Mouse (Mus musculus) embryonic facial prominence, embryonic 11.5 days (tissue): ENCODE results near the gene Thyn1. TPM values are rescaled to one million over a fixed set of nuclear protein-coding genes. Genes with fewer than 3 reads are reported as not detected.

Source experiments
- ATAC-seq: fragments of 200-750 bp; cut with Nextera tagmentation; replicated peaks from 2 replicates; pipeline ENCODE4 v1.8.0; 2017; ENCODE audit warnings: low read depth; ENCODE audit not compliant: insufficient number of reproducible peaks, low FRiP score, low TSS enrichment
- DNase-seq: peaks from one replicate; pipeline ENCODE4 v3.0.0-alpha.2; 2015; ENCODE audit warnings: low spot score
- H3K27ac ChIP-seq: fragments of 300-500 bp; sonication (generic); replicated peaks from 2 replicates; pipeline ENCODE4 v1.5.1; 2014; ENCODE audit warnings: mild to moderate bottlenecking, low read depth, low read length, control low read depth
- H3K27me3 ChIP-seq: fragments of 300-500 bp; sonication (generic); 2 replicates; pipeline ENCODE4 v1.6.1; 2014; ENCODE audit warnings: mild to moderate bottlenecking, low read length, moderate library complexity, mixed read lengths; ENCODE audit not compliant: control insufficient read depth, insufficient read depth
- H3K36me3 ChIP-seq: fragments of 300-500 bp; sonication (generic); replicated peaks from 2 replicates; pipeline ENCODE4 v1.6.1; 2014; ENCODE audit warnings: low read depth, mild to moderate bottlenecking, low read length, moderate library complexity, mixed read lengths; ENCODE audit not compliant: control insufficient read depth, insufficient read depth
- H3K4me1 ChIP-seq: fragments of 300-500 bp; sonication (generic); 2 replicates; pipeline ENCODE4 v1.6.1; 2014; ENCODE audit warnings: low read length, mixed read lengths; ENCODE audit not compliant: control insufficient read depth, insufficient read depth
- H3K4me2 ChIP-seq: fragments of 300-500 bp; sonication (generic); 2 replicates; pipeline ENCODE4 v1.6.1; 2014; ENCODE audit warnings: low read depth, mild to moderate bottlenecking, control low read depth, low read length, moderate library complexity
- H3K4me3 ChIP-seq: fragments of 300-500 bp; sonication (generic); 2 replicates; pipeline ENCODE4 v1.5.1; 2014; ENCODE audit warnings: low read depth, low read length, control low read depth
- H3K9ac ChIP-seq: fragments of 300-500 bp; sonication (generic); replicated peaks from 2 replicates; pipeline ENCODE4 v1.6.1; 2014; ENCODE audit warnings: mild to moderate bottlenecking, control low read depth, low read length
- H3K9me3 ChIP-seq: fragments of 300-500 bp; sonication (generic); replicated peaks from 2 replicates; pipeline ENCODE4 v1.6.1; 2016; ENCODE audit warnings: mild to moderate bottlenecking, low read length, inconsistent platforms, mixed read lengths; ENCODE audit not compliant: control insufficient read depth
- WGBS: fragments of 180-500 bp; shearing (Covaris S2); extraction: QIAGEN DNeasy Blood & Tissue Kit; methylation state at CpG from one replicate; pipeline ENCODE4 v1.1.7; 2014; 5-methylcytosine and 5-hydroxymethylcytosine counted together
- polyA plus RNA-seq: library from polyadenylated mRNA; unstranded; fragments of >200 nt; fragmentation: Nextera tagmentation; extraction: Ambion mirVana; gene quantifications from 2 replicates; pipeline ENCODE4 v1.2.1, GENCODE M21; 2014

Gene Thyn1
- polyA plus RNA-seq, 1 experiment from 2014 or later, result 186 TPM

- DNase-seq, result no peak
- Histone ChIP-seq H3K4me2 (no peak overlapping the region), H3K9ac (no peak overlapping the region), H3K27ac (no peak overlapping the region), H3K4me3 (no peak overlapping the region), H3K4me1 (no peaks in the 10 kb centered on the region), H3K36me3 (peaks cover 2% of the 10 kb centered on the region; the same call in 1 of the 2 replicates), H3K9me3 (no peaks in the 10 kb centered on the region), H3K27me3 (no peaks in the 10 kb centered on the region)
- ATAC-seq, result no peak
- 79% methylated on average over 3 of the region's 3 CpGs for WGBS
These were observed 5.6 kb upstream of the Thyn1 start for GRCm38 (mm10) chr9:26993900-26994299.

GRCm38 (mm10) chr9:26997062-26997461 lies 2.4 kb upstream of the Thyn1 start:
- no peak overlapping the region for H3K9ac ChIP-seq
- no peaks in the 10 kb centered on the region for H3K9me3 ChIP-seq
- H3K4me3 ChIP-seq, result no peak overlapping the region
- WGBS, result 90% methylated on average over 3 of the region's 3 CpGs
- H3K4me2 ChIP-seq, result no peak overlapping the region
- no peak for DNase-seq
- H3K4me1 ChIP-seq, result no peaks in the 10 kb centered on the region; the same call in 1 of the 2 replicates
- no peak for ATAC-seq
- no peaks in the 10 kb centered on the region for H3K27me3 ChIP-seq
- no peaks in the 10 kb centered on the region for H3K36me3 ChIP-seq
- H3K27ac ChIP-seq, result no peak overlapping the region

GRCm38 (mm10) chr9:26997501-26997900 lies 2.0 kb upstream of the Thyn1 start:
- no peaks in the 10 kb centered on the region for H3K36me3 ChIP-seq
- H3K4me1 ChIP-seq, result no peaks in the 10 kb centered on the region; the same call in 1 of the 2 replicates
- no peak overlapping the region for H3K9ac ChIP-seq
- H3K27me3 ChIP-seq, result no peaks in the 10 kb centered on the region
- DNase-seq (no peak), ATAC-seq (no peak)
- H3K9me3 ChIP-seq, result no peaks in the 10 kb centered on the region
- H3K4me2 ChIP-seq, result no peak overlapping the region
- 91% methylated on average over 2 of the region's 2 CpGs for WGBS
- no peak overlapping the region for H3K4me3 ChIP-seq
- H3K27ac ChIP-seq, result no peak overlapping the region

- 0 out of 2 replicates have a peak overlapping the region, but pooled peaks have one; percentile 44 for H3K27ac ChIP-seq
- 5% methylated on average over 29 of the region's 29 CpGs for WGBS
- DNase-seq, result no peak
These were observed 645 bp upstream of the Thyn1 start for GRCm38 (mm10) chr9:26998669-26999460.

GRCm38 (mm10) chr9:27005231-27005630 lies 5.7 kb downstream of the Thyn1 start:
- WGBS, result 95% methylated on average over 3 of the region's 3 CpGs
- H3K4me1 ChIP-seq, result no peaks in the 10 kb centered on the region; the same call in 1 of the 2 replicates
- H3K4me2 ChIP-seq, result no peak overlapping the region
- H3K36me3 ChIP-seq, result no peaks in the 10 kb centered on the region
- H3K27ac ChIP-seq, result no peak overlapping the region
- H3K27me3 ChIP-seq, result no peaks in the 10 kb centered on the region
- no peaks in the 10 kb centered on the region for H3K9me3 ChIP-seq
- ATAC-seq, result no peak
- H3K4me3 ChIP-seq, result no peak overlapping the region
- DNase-seq, result no peak
- H3K9ac ChIP-seq, result no peak overlapping the region

More at GRCm38 (mm10) chr9:26998669-26999460, 645 bp upstream of the Thyn1 start:
- H3K4me3 ChIP-seq, result peak overlapping the region; percentile 71
- H3K27me3 ChIP-seq, result no peaks in the 10 kb centered on the region
- peak; percentile 72 for ATAC-seq
- H3K9ac ChIP-seq, result peak overlapping the region; percentile 84
- no peaks in the 10 kb centered on the region; the same call in 1 of the 2 replicates for H3K4me1 ChIP-seq
- H3K36me3 ChIP-seq, result no peaks in the 10 kb centered on the region
- peak overlapping the region; percentile 45 for H3K4me2 ChIP-seq
- no peaks in the 10 kb centered on the region for H3K9me3 ChIP-seq

- Histone ChIP-seq H3K36me3 (no peaks in the 10 kb centered on the region), H3K27me3 (no peaks in the 10 kb centered on the region), H3K4me1 (no peaks in the 10 kb centered on the region), H3K9me3 (no peaks in the 10 kb centered on the region), H3K27ac (no peak overlapping the region), H3K9ac (no peak overlapping the region), H3K4me2 (no peak overlapping the region), H3K4me3 (no peak overlapping the region)
- WGBS, result 85% methylated on average over 1 of the region's 1 CpGs
- ATAC-seq (no peak), DNase-seq (no peak)
These were observed 6.4 kb downstream of the Thyn1 start for GRCm38 (mm10) chr9:27005933-27006332.

GRCm38 (mm10) chr9:27006866-27007265 lies 7.4 kb downstream of the Thyn1 start:
- ATAC-seq, result no peak
- WGBS, result 90% methylated on average over 5 of the region's 5 CpGs
- no peaks in the 10 kb centered on the region for H3K36me3 ChIP-seq
- H3K9ac ChIP-seq, result no peak overlapping the region
- no peak overlapping the region for H3K4me3 ChIP-seq
- H3K4me1 ChIP-seq, result no peaks in the 10 kb centered on the region
- no peaks in the 10 kb centered on the region for H3K9me3 ChIP-seq
- H3K27me3 ChIP-seq, result no peaks in the 10 kb centered on the region
- no peak for DNase-seq
- H3K27ac ChIP-seq, result no peak overlapping the region
- H3K4me2 ChIP-seq, result no peak overlapping the region

- Histone ChIP-seq H3K27me3 (no peaks in the 10 kb centered on the region), H3K9ac (no peak overlapping the region), H3K4me3 (no peak overlapping the region), H3K9me3 (no peaks in the 10 kb centered on the region), H3K27ac (no peak overlapping the region), H3K4me1 (no peaks in the 10 kb centered on the region), H3K36me3 (no peaks in the 10 kb centered on the region; the same call in 1 of the 2 replicates), H3K4me2 (no peak overlapping the region)
- ATAC-seq (no peak), DNase-seq (no peak)
- 86% methylated on average over 5 of the region's 5 CpGs for WGBS
These were observed 9.7 kb downstream of the Thyn1 start for GRCm38 (mm10) chr9:27009231-27009630.
